In the genomic region with DNA sequence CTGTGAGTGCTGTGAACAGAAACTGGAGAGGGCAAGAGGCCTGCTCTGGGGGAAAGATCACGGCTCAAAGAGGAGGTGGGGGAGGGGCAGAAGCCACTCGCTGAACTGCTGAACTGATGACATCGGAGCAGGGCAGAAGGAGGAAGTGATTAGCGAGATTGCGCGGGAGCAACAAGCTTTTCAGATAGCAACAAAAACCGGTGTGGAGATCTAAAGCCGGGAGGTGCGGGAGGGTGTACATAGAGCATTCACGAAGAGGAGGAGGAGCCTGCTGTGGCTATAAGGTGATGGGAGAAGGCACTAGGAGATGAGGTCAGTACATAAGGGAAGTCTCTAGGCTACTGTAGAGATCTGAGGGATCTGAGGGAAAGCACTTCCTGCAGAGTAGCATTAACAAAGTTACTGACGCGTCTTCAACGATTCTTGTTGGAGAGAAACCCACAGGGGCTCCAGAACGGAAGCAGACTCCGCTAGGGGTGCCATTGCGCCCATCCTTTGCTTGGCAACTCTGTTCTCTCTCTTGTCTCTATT, we compare ENCODE assay signal across 8 mouse cellular contexts. TPM values are rescaled to one million over a fixed set of nuclear protein-coding genes. Genes with fewer than 3 reads are reported as not detected.
DNase-seq lines count a peak whose midpoint lies in the region; ATAC-seq and TF ChIP-seq lines count a peak whose summit lies in the region.

Gene Hesx1, plus strand, starts transcription at position 206 of the 531 bp plus-strand sequence.

- peak within 1 kb of the TSS; percentile 38; the same call in 1 of the 2 replicates for H3K4me3 ChIP-seq in kidney, adult 2 months (ENCODE audit: insufficient read depth, low read depth, low read length)
- H3K4me3 ChIP-seq in lung, postnatal 0 days (ENCODE audit: low read depth, low read length) = peak within 1 kb of the TSS; percentile 25; the same call in 1 of the 2 replicates
- peak within 1 kb of the TSS; percentile 36 for H3K4me3 ChIP-seq in olfactory bulb, adult 2 months (ENCODE audit: insufficient read depth, low read depth, low read length)

- no peak for TF ChIP-seq CTCF in kidney, adult 2 months (conservative IDR thresholded peaks at IDR 0.05; ENCODE audit: insufficient read depth, insufficient read length, low read depth, low read length)
- TF ChIP-seq CTCF in lung, postnatal 0 days (IDR thresholded peaks at IDR 0.05) = peak; percentile 29
- TF ChIP-seq CTCF in olfactory bulb, adult 2 months (IDR thresholded peaks at IDR 0.05; ENCODE audit: insufficient read depth, low read depth, low read length) = no peak

- DNase-seq in left cerebral cortex, postnatal 4 days = peak; percentile 23
- DNase-seq in left cerebral cortex, adult 11 months (ENCODE audit: low spot score) = no peak
- peak; percentile 17 for DNase-seq in heart, adult 8-10 months (ENCODE audit: low spot score)
- peak; percentile 57 for DNase-seq in kidney, adult 2 months
- peak; percentile 50 for DNase-seq in lung, postnatal 0 days (ENCODE audit: low spot score)
- no peak for DNase-seq in testis, postnatal 10 days (ENCODE audit: low spot score)

- no peaks in the 10 kb centered on the region for H3K27me3 ChIP-seq in kidney, adult 2 months (replicated peaks; ENCODE audit: control insufficient read depth, insufficient read depth, low read length)
- no peaks in the 10 kb centered on the region for H3K27me3 ChIP-seq in lung, postnatal 0 days (replicated peaks; ENCODE audit: insufficient read depth, low read length)

- no peaks in the 10 kb centered on the region for H3K9me3 ChIP-seq in lung, postnatal 0 days (ENCODE audit: low read length)

- peaks cover 6% of the 10 kb centered on the region; the same call in 1 of the 2 replicates for H3K4me1 ChIP-seq in kidney, adult 2 months (ENCODE audit: control insufficient read depth, insufficient read depth, low read length)
- H3K4me1 ChIP-seq in lung, postnatal 0 days (ENCODE audit: insufficient read depth, low read depth, low read length) = no peaks in the 10 kb centered on the region
- H3K4me1 ChIP-seq in olfactory bulb, adult 2 months (ENCODE audit: control insufficient read depth, insufficient read depth, low read length) = peaks cover 3% of the 10 kb centered on the region

- no peak for TF ChIP-seq POLR2A in kidney, adult 2 months (IDR thresholded peaks at IDR 0.05; ENCODE audit: low read depth, low read length)
- TF ChIP-seq POLR2A in olfactory bulb, adult 2 months (IDR thresholded peaks at IDR 0.05; ENCODE audit: insufficient read depth, low read depth, low read length) = no peak

- intact Hi-C loops in left cerebral cortex, postnatal 4 days (cut with DNase I) = loop anchor here (5.0 kb wide), 1 partner anchor 162 kb away; no protein-coding TSS in a partner anchor

- no peak for TF ChIP-seq EP300 in lung, postnatal 0 days (IDR thresholded peaks at IDR 0.05)

- H3K4me2 ChIP-seq in lung, postnatal 0 days (replicated peaks; ENCODE audit: low read depth, low read length) = peak within 1 kb of the TSS; percentile 48

- H3K36me3 ChIP-seq in kidney, adult 2 months (ENCODE audit: control insufficient read depth, insufficient read depth, low read length) = no peaks in the 10 kb centered on the region
- H3K36me3 ChIP-seq in lung, postnatal 0 days (ENCODE audit: insufficient read depth, low read length) = no peaks in the 10 kb centered on the region

- no peak within 1 kb of the TSS for H3K27ac ChIP-seq in kidney, adult 2 months (ENCODE audit: insufficient read depth, low read depth, low read length)
- no peak within 1 kb of the TSS for H3K27ac ChIP-seq in lung, postnatal 0 days (ENCODE audit: low read length)
- H3K27ac ChIP-seq in olfactory bulb, adult 2 months (ENCODE audit: insufficient read depth, low read depth, low read length) = no peak within 1 kb of the TSS

- 10% methylated on average over 16 of the region's 16 CpGs for WGBS in kidney, adult 2 months
- 10% methylated on average over 16 of the region's 16 CpGs for WGBS in lung, postnatal 0 days
- WGBS in olfactory bulb, adult 2 months = 13% methylated on average over 16 of the region's 16 CpGs

- ATAC-seq in common myeloid progenitor, adult 5-6 weeks (replicated peaks; ENCODE audit: low read depth, poor library complexity, severe bottlenecking) = peak; percentile 91
- ATAC-seq in lung, postnatal 0 days = peak; percentile 57

- no peak within 1 kb of the TSS for H3K9ac ChIP-seq in lung, postnatal 0 days (replicated peaks; ENCODE audit: low read depth)

RNA-seq across cellular contexts. Expression of gene Hesx1, which starts in this region (rescaled TPM):
- total RNA-seq in left cerebral cortex, postnatal 4 days (2021) = not detected
- total RNA-seq in common myeloid progenitor, adult 5-6 weeks (2017) = 1.2 TPM in 1 of 2 replicates, not detected in the other
- total RNA-seq in heart, adult 8-10 months (2022) = not detected
- 0.12 and 0.19 TPM in 2 replicates for polyA plus RNA-seq in kidney, adult 2 months (2012; rRNA removed)
- not detected in 2 replicates for polyA plus RNA-seq in lung, postnatal 0 days (2015; fragmentation: Nextera tagmentation; extraction: Ambion mirVana)
- polyA plus RNA-seq in olfactory bulb, adult 2 months (2012; ENCODE audit: insufficient read depth, insufficient read length, low replicate concordance, missing spikeins) = not detected in 2 replicates

Comparison
In these comparisons a context has a peak if more than half of its experiments do, and no peak if none do; other contexts are left out.
1. Peak in DNase-seq in left cerebral cortex, postnatal 4 days; RNA of the gene not detected or under 1 TPM.
2. Peak in DNase-seq in heart, adult 8-10 months; RNA of the gene not detected or under 1 TPM.
3. Peak in DNase-seq and H3K4me3 ChIP-seq in kidney, adult 2 months; RNA of the gene not detected or under 1 TPM.
4. Peak in DNase-seq, ATAC-seq, H3K4me3 ChIP-seq and H3K4me2 ChIP-seq in lung, postnatal 0 days; RNA of the gene not detected or under 1 TPM.